Mouse (Mus musculus): Measurements from ENCODE around the gene Snrnp70.
"Not testable (repeated sequence)": the region's sequence is repeated elsewhere in the genome, so short reads cannot be mapped to it uniquely, and the experiment has no call there.

Gene Snrnp70

DNA sequence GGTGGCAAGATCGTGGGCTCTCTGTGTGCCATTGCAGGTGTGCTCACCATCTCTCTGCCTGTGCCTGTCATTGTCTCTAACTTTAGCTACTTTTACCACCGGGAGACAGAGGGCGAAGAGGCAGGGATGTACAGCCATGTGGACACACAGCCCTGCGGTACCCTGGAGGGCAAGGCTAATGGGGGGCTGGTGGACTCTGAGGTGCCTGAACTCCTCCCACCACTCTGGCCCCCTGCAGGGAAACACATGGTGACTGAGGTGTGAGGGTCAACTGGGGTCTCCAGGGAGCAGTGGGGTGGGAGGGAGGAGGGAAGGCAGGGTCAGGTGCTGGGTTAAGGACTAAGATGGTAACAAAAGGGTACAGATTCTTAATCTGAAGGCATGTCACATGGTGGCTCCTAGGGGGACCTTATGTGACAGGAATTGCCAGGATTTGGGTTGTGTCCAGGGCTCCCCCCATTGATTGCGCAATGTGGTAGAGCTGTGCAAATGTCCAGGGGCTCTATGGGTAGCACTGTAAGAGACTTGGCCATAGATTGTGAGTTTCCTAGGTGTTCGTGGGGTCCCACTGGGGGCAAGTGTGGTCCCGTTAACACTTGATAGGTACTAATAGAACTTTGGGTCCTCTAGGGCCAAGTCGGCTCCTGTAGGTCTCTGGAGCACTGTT is 14.1 kb upstream of the Snrnp70 start:
- DNase-seq, result no peak

DNA sequence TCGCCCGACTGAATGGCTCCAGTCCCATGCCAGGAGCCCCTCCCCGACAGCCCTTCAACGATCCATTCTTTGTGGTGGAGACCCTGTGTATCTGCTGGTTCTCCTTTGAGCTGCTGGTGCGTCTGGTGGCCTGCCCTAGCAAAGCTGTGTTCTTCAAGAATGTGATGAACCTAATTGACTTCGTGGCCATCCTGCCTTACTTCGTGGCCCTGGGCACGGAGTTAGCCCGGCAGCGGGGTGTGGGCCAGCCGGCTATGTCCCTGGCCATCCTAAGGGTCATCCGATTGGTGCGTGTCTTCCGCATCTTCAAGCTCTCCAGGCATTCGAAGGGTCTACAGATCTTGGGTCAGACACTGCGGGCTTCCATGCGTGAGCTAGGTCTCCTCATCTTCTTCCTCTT is 13.4 kb upstream of the Snrnp70 start:
- no peak for DNase-seq

DNA sequence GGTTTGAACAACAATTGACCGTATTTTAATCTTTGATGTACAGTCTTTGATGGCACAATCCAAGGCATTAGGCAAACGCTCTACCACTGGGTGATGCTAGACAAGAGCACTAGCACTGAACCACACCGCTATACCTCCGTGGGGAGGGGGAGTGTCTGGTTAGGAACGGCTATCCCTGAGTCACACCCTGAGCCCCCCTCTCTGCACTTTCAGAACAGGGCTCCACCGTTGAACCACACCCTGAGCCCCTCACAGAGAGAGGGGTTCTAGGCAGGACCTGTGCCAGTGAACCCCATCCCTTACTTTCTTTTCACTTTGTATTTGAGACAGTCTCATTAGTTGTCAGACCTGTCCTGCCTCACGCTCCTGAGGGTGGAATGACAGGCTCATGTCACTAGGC is 12.8 kb upstream of the Snrnp70 start:
- DNase-seq, result no peak

DNA sequence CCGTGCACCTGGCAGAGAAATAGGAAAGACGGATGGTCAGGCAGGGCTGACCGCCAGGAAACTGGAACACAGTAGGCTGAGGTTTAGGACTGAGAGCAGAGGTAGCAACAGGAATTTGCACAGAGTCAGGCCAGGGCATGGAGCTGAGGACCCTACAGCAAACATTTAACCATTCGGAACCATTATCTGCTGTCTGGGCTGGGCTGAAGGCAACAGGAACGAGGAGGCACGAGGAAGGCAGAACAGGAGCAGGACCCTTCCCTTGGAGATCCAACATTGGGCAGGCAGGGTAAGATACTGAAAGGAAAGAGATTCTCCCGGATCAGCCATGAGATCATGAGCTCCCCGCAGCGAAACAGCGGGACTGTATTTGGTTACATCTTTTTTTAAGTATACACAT is 12.3 kb upstream of the Snrnp70 start:
- DNase-seq, result no peak

DNA sequence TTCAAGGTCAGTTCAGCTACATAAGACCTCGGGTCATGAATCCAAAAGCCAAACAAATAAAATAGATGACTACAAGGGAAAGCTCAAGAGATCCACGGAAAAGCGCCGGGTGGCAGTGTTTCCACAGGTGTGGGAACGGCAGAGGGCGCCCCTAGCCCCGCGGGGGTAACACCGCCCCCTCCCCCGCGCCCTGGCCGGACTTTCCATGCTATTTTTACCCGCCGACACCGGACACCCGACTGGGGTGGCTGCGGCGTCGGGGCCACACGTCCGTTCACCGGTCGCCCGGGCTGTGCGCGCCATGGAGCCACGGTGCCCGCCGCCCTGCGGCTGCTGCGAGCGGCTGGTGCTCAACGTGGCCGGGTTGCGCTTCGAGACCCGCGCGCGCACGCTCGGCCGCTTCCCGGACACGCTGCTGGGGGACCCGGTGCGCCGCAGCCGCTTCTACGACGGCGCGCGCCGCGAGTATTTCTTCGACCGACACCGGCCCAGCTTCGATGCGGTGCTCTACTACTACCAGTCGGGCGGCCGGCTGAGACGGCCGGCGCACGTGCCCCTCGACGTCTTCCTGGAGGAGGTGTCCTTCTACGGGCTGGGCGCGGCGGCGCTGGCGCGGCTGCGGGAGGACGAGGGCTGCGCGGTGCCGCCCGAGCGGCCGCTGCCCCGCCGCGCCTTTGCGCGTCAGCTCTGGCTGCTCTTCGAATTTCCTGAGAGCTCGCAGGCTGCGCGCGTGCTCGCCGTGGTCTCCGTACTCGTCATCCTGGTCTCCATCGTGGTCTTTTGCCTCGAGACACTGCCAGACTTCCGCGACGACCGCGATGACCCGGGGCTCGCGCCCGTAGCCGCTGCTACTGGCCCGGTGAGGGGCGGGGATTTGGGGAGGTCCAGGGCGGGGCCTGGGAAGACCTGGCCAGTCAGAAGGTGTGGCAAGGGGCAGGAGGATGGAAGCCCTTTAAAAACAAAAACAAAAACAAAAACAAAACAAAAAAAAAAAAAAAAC is 10.9 kb upstream of the Snrnp70 start:
- peak; percentile 54 to 70 for DNase-seq

DNA sequence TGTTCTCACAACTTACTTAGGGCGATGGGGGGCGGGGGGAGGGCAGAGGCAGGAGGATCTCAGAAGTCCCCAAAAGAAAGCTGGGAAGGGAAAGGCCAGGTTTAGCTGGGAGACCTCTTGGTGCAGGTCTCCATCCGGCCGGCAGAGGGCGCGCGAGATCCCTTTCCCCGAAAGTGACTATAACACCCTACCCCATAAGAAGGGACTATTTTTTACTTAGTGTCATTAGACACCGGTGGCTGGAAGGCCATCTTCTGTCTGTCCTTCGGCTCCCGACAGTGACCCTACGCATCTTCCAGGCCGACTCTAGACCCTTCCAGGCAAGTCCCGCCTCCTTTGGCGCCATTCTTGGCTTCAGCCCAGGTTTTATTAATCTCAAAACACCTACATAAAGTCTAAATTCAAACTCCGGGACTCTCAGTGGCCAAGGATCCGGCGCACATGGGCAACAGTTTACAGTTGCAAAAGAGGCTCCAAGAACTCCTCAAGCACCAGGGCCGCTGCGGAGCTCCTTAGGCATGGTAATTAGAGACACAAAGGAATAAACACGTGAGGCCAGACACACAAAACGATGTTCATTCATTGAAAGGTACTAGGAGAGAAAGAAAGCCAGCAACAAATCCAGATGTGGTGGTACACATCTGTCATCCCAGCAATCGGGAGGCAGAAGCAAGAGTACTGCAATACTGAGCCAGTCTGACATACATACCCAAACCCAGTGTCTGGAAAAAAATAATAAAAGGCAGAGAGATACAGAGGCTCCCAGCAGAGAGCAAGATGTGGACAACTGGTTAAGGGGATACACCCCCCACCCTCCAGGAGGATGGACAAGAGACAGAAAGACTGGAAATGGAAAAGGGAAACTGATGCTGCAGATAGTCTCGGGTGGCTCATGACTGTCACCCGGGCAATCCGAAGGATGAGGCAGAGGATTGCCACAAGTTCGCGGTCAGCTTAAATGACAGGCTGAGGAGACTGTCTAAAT is 9.8 kb upstream of the Snrnp70 start, which contains the start of gene Kcna7:
Gene Kcna7, plus strand, starts transcription at position 563 of the 985 bp plus-strand sequence.
- peak; percentile 72 to 85 for DNase-seq

DNA sequence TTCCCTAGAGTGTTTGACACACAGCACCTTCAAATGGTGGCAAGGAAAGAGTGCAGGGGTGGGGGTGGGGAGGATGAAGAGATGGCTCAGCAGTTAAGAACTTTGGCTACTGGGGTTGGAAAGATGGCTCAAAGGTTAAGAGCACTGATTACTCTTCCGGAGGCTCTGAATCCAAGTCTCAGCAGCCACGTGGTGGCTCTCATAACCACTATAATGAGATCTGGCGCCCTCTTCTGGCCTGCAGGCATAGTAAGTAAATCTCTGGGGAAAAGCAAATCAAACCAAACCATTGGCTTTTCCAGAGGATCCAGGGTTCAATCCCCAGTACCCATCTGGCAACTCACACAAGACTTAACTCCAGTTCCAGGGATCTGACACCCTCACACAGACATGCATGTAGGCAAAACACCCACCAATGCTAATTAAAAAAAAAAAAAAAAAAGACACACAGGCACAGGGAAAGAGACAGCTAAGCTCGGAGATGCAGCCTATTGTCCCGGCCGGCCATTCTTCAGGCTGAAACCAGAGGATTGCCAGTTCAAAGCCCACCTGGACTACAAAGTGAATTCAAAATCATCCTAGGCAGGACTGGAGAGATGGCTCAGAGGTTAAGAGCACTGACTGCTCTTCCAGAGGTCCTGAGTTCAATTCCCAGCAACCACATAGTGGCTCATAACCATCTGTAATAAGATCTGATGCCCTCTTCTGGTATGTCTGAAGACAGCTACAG is 8.2 kb upstream of the Snrnp70 start:
- DNase-seq, result peak; percentile 85 to 93

DNA sequence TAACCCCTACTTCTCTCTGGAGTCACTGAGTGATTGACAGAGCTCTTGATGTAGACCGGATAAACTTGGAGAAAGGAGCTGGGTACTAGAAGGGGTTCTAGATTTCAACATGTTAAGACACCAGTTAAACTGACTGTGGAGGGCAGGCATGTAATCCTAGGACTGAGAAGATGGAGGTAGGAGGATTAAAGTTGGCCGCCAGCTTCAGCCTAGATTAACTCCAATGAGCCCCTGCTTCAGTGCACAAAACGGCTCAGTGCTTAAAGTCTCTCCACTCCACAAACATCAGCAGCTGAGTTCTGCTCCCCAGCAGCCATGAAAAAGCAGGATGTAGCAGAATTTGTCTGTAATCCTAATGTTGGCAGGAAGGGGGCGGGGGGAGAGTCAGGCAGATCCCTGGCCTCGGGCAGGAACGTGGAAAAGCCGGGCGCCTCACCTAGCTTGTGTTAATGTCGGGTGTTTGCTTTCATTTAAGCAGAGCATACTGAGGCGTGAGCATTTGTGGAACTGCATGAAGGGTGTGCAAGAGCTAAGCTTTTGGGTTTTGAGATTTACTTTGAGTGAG is 6.1 kb upstream of the Snrnp70 start:
- DNase-seq, result no peak

DNA sequence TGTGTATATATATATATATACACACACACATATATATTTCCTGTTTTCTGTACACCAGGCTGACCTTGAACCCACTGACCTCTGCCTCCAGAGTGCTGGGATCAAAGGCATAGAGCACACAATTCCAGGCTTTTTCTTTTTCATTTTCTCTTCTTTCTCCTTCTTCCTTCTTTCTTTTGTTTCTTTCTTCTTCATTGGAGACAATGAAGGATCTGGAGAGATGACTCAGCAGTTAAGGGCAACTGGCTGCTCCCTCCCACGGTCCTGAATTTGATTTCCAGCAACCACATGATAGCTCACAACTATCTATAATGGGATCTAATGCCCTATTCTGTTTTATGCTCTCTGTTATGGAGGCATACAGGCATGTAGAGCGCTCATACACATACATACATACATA is 1.2 kb upstream of the Snrnp70 start:
- DNase-seq, result no peak

DNA sequence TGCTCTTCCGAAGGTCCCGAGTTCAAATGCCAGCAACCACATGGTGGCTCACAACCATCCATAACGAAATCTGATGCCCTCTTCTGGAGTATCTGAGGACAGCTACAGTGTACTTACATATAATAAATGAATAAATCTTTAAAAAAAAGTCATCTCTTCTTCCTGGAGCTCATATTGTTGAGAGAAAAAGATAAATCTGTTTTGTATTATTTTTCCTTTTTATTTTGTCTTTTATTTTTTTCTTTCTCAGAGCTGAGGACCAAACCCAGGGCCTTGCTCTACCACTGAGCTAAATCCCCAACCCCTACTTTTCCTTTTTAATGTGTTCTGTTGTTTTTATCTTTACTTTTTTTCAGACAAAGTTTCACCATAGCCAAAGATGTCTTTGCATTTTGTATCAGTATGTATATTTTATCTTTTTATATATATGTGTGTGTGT is 814 bp upstream of the Snrnp70 start:
- not testable (repeated sequence) for DNase-seq

DNA sequence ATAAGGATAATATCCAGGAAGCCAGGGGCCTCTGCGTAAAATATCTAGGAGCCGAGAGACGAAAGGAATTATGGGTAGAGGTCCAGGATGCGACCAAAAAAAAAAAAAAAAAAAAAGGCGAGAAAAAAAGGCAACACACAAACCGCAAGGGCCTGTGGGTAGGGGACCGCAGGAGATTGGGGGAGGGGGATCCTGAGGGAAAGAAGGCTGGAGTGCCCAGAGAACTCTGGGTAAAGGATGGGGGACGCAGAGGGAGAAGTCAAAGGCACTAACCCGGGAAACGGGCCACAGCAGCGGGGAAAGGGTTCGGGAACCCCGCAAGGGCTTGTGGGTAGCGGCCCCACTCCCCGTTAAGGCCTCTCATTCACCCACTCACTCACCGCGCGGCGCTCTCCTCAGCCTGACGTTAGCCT is 407 bp downstream of the Snrnp70 start:
- DNase-seq, result peak in 1 of 2 experiments; percentile 71

DNA sequence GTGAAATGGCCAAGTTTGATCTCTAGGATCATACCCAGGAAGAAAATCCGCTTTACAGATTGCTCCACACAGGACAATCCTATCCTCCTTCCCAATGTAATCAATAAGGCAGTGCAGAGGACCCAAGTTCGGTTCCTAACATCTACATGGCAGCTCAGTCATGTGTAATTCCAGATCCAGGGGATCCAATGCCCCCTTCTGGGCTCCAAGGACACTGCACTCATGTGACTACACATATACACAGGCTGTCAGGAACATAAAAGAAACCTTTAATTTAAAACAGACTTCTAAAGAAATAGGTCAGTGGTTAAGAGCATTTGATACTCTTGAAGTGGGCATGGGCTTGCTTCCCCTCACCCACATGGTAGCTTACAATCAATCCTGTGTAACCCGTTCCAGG is 9.5 kb downstream of the Snrnp70 start:
- no peak for DNase-seq

DNA sequence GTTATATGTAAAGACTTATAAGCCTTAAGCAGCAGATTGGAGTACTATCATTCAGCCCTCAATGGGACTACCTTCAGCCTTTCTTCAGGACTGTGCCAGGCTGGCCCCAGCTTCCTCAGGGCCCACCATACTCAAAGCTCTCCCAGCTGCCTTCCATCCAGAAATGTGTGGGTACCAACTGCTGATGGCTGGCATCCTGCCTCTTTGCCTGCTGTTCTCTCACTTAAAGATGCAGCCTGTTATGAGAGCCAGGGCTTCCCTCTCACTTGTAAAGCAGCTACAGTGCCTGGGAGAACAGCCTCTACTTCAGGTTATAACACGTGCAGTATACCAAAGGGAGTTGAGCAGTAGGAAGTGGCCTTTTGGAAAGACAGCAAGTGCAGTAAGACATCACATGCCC is 19.5 kb downstream of the Snrnp70 start:
- no peak for DNase-seq

DNA sequence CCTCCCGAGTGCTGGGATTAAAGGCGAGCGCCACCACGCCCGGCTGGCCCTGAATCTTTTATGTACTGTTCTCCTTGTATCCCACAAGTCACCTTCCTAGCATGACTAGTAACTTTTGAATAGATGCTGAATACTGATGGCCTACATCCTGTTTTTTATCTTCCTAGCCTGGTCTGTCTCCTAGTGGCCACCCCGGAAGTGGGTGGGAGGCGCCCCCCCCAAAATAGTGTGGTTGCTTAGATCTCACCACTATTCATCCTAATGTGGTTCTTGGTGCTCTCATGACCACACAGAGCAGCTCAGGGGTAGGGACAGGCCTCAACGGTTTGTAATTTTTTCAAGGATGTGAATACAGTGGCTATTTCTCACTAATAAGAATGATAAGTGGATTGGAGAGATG is 20.9 kb downstream of the Snrnp70 start:
- no peak for DNase-seq

DNA sequence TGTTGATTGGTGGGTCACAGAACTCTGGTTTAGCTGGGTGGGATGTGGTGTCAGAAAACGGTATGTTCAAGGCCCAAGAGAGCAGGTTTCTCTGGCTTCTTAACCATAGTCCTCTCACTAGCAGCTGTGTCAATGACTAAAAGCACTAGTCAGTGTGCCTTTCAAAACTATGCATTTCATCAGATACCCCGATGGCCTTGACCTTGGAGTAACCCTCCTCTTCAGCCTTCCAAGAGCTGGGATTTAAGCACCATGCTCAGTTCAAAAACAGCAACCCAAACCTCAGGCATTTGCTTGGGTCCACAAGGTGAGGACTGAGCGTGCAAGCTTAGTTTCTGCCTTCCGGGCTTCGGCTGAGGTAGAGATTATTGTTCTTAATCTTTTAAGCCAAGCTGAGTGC is 23.2 kb downstream of the Snrnp70 start:
- DNase-seq, result no peak

DNA sequence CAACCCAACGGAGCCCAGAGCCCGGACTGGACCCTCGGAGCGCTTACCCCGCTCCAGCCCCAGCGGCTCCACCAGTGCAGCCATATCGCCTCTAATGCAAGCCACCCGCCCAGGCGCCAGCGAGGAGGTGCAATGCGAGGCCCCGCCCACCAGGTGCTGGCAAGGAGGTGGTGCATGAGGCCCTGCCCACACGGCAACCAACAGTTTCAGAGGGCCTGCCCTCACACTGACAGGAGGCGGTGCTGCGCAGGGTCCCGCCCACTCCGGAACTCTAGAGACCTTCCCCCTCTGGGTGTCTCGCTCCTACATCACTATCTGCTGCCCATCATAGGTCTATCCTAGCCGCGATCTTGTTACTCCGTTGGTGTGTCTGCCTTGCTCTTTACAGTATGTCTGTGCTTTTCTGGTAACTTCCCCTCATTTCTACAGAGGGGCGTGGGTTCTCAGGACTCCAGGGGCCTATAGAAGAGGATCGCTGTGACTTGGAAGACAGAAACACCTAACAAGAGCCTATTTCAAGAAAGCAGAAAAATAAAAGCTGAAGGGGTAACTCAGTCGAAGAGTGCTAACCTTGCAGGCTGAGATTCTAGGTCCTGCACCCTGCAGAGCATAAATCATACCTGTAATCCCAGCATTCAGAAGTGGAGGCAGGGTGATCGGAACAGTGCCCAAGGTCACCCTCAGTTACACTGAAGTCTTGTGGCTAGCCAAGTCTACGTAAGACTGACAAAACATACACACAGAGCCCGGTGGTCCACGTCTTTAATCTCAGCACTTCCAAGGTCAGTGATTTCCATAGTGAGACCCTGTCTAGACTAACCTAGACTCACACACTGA is 24.8 kb downstream of the Snrnp70 start, which contains the start of gene Lin7b:
Gene Lin7b, minus strand, starts transcription at position 109 of the 837 bp plus-strand sequence.
- DNase-seq, result peak; percentile 92 to 96

DNA sequence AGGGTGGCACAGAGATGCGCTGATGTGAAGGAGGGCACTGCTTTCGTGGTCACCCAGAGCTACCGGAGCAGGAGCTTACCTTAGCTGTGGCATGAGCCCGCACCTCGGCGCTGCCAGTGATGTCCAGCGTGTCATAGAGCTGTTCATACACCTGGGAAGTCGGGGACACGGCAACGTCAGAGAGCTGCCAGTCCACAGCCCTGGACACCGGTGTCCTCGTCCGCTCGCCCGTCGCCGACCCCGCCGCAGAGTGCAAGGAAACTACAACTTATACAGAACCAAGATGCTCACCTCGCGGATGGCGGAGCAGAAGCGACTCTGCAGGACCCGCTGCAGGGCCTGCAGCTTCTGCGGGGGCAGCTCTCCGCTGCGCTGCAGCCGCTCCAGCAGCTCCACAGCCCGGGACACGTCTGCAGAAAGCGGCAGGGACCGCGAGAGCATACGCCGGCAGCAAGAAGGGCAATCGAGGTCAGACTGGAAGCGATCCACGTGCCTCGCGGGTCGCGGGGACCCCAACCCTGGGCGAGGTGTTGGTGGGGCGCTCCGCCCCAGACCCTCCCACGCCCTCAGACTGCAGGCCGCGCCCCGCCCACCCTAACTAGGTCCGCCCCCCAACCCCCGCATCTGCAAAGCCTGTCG is 25.6 kb downstream of the Snrnp70 start:
- DNase-seq, result no peak

DNA sequence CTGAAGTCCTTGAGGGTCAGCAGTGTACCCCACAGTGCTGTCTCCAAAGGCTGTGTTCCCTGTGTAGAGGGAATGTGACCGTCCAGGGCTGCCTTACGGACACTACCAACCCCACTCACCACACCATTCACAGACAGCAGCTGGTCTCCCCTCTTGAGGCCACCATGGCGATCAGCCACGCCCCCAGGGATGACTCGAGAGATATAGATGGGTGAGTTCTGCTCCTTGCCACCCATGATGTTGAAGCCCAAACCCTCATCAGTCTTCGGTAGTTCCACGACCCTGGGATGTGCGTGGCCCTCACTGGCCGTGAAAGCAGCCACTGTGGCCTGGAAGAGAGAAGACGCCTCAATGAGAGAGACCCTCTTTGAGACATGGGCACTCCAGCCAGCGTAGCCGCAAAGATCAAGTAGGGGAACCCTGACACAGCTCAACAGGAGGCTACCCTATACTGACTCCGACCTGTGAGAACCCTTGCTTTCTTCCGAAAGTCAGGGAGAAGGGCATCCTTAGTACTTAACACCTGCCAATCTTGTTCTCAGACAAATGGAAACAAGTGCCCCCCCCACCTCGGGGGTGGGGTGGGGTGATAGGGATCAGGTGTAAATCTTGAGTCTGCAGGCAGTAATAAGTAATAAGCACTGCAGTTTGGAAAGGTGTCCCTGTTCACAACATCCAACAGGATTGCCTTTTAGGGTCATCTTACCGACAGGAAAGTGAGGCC is 26.4 kb downstream of the Snrnp70 start:
- no peak for DNase-seq

DNA sequence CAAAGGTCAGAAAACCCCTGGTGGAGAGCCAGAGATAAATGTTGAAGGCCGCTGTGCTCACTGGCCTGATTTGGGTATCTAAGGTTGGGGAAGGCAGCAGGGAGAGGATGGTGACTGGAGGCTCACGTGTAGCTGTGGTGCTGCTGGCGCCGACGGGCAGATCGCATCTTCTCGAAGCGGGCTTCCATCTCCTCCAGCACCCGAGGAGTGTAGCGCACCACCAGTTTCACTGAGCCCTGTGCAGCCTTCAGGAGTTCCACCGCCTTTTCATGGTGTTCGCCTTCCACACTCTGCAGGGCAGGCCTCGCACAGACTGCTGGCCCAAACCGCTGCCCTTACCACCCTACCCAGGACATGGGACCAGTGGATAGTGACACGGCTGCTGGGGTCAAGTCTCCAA is 27.4 kb downstream of the Snrnp70 start:
- no peak for DNase-seq
